Mouse (Mus musculus) midbrain, embryonic 10.5 days (tissue): ENCODE data around the gene Spty2d1. TPM values are rescaled to one million over a fixed set of nuclear protein-coding genes. Genes with fewer than 3 reads are reported as not detected.

Experiments
- DNase-seq: peaks from one replicate; pipeline ENCODE4 v3.0.0-alpha.2; 2017; ENCODE audit warnings: low spot score
- H3K27ac ChIP-seq: fragments of 300-500 bp; sonication (generic); replicated peaks from 2 replicates; pipeline ENCODE4 v1.5.1; 2016; ENCODE audit warnings: mild to moderate bottlenecking
- H3K27me3 ChIP-seq: fragments of 300-500 bp; sonication (generic); 2 replicates; pipeline ENCODE4 v1.6.1; 2016; ENCODE audit warnings: low read depth, mild to moderate bottlenecking; ENCODE audit not compliant: poor library complexity, severe bottlenecking
- H3K36me3 ChIP-seq: fragments of 300-500 bp; sonication (generic); 2 replicates; pipeline ENCODE4 v1.6.1; 2016; ENCODE audit warnings: mild to moderate bottlenecking, moderate library complexity
- H3K4me1 ChIP-seq: fragments of 300-500 bp; sonication (generic); 2 replicates; pipeline ENCODE4 v1.6.1; 2016
- H3K4me3 ChIP-seq: fragments of 300-500 bp; sonication (generic); 2 replicates; pipeline ENCODE4 v1.5.1; 2016; ENCODE audit warnings: mild to moderate bottlenecking, moderate library complexity
- H3K9me3 ChIP-seq: fragments of 300-500 bp; sonication (generic); replicated peaks from 2 replicates; pipeline ENCODE4 v1.6.1; 2016; ENCODE audit warnings: mild to moderate bottlenecking
- WGBS: fragments of 180-500 bp; shearing (Covaris S2); methylation state at CpG from one replicate; pipeline ENCODE4 v1.1.7; 2016; 5-methylcytosine and 5-hydroxymethylcytosine counted together
- polyA plus RNA-seq: library from polyadenylated mRNA; unstranded; fragments of >200 nt; fragmentation: Nextera tagmentation; extraction: Ambion mirVana; gene quantifications from 2 replicates; pipeline ENCODE4 v1.2.1, GENCODE M21; 2016

Gene Spty2d1
- polyA plus RNA-seq = 11.1 and 12.8 TPM in 2 replicates

DNA sequence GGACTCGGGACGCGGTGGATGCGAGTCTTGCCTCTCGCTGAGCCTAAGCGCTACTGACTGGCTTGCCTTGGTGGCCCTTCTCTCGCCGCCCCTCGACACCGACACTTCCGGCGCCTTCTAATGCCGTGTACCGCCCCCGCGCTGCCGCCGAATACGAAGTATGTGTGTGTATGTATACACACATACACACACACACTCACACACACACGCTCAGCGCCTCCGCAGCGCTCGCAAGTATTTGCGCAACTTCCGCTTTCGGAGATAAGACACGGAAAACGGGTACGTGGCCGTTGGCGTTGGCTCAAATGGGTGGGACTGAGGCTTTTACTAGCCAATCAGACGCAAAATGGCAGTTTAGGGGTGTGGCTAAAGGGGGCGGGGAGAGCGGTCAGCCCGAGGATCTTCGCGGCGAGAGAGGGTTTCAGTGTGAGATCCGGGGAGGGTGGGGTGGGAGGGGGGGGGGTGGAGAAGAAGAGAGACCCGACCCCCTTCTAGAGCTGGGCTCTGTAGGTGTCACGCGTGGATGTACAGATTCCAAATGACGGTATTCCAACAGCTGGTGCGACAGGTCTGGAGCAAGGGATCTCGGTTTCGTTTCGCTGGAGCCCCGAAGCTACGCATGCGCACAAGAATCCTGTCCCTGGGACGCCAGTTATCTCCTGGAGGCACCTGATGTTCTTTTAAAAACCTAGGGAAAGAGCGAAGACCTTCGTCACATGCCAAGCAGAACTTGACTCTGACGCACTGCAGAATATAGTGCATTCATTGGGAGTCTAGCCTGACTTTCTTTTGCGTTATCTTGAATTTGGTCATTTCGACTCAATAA, at the start of gene Spty2d1:
Gene Spty2d1 (minus strand): TSS at position 244 of the 826 bp plus-strand sequence.
- peaks cover 40% of the 10 kb centered on the region for H3K4me1 ChIP-seq
- WGBS = under 1% methylated on average over 57 of the region's 57 CpGs
- peak; percentile 95 for DNase-seq

DNA sequence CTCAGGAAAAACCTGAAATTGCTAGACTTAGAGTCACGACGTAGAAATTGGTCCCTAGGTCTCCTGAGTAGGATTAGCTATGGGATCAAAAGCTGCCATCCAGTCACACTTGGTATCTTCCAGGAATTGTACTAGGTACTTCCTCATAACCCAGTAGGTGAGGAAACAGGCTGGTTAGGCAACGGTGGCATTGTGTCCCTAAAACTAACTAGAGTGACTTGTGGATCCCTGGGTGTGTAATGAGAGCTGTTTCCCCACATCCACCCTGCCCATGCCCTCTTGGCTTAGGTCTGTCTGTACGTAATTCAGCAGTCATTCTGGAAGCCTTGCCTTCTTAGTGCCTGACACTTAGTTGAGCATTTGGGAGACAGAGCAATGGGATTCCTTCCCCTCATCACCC, 48.1 kb upstream of the Spty2d1 start:
- no peaks in the 10 kb centered on the region for H3K27me3 ChIP-seq
- 87% methylated on average over 4 of the region's 4 CpGs for WGBS
- H3K36me3 ChIP-seq = peaks cover 13% of the 10 kb centered on the region
- H3K4me3 ChIP-seq = no peak overlapping the region
- no peaks in the 10 kb centered on the region for H3K9me3 ChIP-seq
- no peak overlapping the region for H3K27ac ChIP-seq
- no peak for DNase-seq
- peaks cover 14% of the 10 kb centered on the region for H3K4me1 ChIP-seq

More for the DNA sequence above, at the start of gene Spty2d1:
- Histone ChIP-seq H3K9me3 (no peaks in the 10 kb centered on the region), H3K27me3 (no peaks in the 10 kb centered on the region), H3K36me3 (no peaks in the 10 kb centered on the region), H3K4me3 (peak within 1 kb of the TSS; percentile 77), H3K27ac (peak within 1 kb of the TSS; percentile 88)

DNA sequence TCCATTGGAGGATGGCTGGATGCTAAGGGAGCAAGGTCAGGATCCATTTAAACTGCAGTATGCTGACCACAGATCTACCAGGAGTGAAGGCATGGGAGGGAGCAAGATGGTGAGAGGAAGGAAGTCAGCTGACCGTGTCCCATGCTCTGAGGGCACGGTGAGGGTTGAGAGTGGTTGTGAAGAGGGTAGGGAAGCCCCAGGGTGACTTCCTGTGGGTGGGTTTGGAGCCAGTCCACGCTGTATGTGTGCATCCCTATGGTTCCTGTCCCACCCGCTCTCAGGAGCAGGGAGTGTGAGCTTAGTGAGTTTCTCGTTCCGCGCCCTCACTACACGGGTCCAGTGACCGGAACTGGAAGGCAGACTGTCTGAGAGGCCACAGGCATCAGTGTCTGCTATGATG, 47.5 kb upstream of the Spty2d1 start:
- DNase-seq = no peak
- no peaks in the 10 kb centered on the region for H3K27me3 ChIP-seq
- WGBS = 82% methylated on average over 9 of the region's 9 CpGs

DNA sequence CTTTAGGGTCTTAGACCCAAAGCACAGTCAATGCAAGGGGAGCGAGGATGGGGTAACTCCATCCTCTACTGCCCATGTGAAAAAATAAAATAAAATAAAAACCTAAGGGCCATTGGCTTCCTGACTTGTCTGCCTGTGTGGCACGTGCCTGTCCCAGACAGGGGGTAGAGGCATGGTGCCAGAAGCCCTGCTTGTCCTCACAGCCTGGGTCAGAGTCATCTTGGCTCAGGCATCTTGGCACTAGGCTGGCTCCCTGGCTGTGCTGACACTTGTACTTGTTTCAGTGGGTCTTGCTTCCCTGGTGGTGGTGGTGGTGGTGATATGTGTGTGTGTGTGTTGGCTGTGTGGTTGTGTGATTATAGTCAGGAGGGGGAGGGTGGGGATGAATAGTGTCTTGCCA, 46.5 kb upstream of the Spty2d1 start:
- DNase-seq = no peak
- H3K4me1 ChIP-seq = peaks cover 22% of the 10 kb centered on the region
- WGBS = 77% methylated on average over 2 of the region's 2 CpGs
- H3K4me3 ChIP-seq = no peak overlapping the region
- H3K27ac ChIP-seq = no peak overlapping the region
- H3K36me3 ChIP-seq = peaks cover 13% of the 10 kb centered on the region
- no peaks in the 10 kb centered on the region for H3K9me3 ChIP-seq
- no peaks in the 10 kb centered on the region; the same call in 1 of the 2 replicates for H3K27me3 ChIP-seq

More for the DNA sequence above, 47.5 kb upstream of the Spty2d1 start:
- no peak overlapping the region for H3K27ac ChIP-seq
- H3K4me3 ChIP-seq = no peak overlapping the region
- peaks cover 19% of the 10 kb centered on the region for H3K4me1 ChIP-seq
- H3K36me3 ChIP-seq = peaks cover 13% of the 10 kb centered on the region
- no peaks in the 10 kb centered on the region for H3K9me3 ChIP-seq

DNA sequence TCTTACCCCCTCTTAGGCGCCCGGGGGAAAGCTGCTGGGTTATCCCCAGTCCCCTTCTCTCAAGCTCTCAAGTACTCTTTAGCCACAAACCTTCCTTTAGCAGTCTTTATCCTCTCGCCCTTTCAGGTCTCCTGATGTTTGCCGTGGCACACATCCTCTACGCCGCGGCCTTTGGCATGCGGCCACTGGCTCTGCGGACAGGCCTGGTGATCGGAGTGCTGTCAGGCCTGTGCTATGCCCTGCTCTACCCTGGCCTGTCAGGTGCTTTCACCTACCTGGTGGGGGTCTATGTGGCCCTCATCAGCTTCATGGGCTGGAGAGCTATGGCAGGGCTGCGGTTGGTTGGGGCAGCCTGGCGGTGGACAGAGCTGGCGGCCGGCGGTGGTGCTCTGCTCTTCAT, 45.1 kb upstream of the Spty2d1 start:
- no peak for DNase-seq
- Histone ChIP-seq H3K27ac (no peak overlapping the region), H3K4me3 (no peak overlapping the region), H3K36me3 (peaks cover 13% of the 10 kb centered on the region), H3K9me3 (no peaks in the 10 kb centered on the region), H3K27me3 (peaks cover 10% of the 10 kb centered on the region; the same call in 1 of the 2 replicates), H3K4me1 (peaks cover 22% of the 10 kb centered on the region)
- 92% methylated on average over 15 of the region's 15 CpGs for WGBS

DNA sequence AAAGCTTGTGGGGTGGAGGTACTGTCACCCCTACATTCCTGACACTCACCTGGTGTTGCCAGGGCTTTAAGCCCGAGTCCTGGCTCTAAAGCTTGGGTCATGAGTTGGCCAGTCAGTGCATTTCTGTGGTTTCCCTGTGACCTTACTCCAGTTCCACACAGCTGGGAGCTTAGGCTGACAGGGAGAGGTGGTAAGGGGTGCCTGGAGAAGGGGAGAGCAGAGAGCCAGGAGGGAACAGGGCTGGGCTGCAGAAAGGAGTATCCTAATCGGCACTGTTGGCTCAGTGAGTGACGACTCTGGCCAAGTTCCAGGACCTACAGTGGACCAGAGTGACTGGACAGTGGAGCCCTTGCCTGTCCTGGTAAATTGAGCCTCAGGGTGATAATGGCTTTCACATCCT, 44.1 kb upstream of the Spty2d1 start:
- WGBS = 61% methylated on average over 3 of the region's 3 CpGs
- Histone ChIP-seq H3K27me3 (peaks cover 10% of the 10 kb centered on the region; the same call in 1 of the 2 replicates), H3K9me3 (no peaks in the 10 kb centered on the region), H3K36me3 (peaks cover 13% of the 10 kb centered on the region), H3K4me3 (peak overlapping the region; percentile 95; the same call in 1 of the 2 replicates), H3K4me1 (peaks cover 22% of the 10 kb centered on the region), H3K27ac (0 out of 2 replicates have a peak overlapping the region, but pooled peaks have one; percentile 28)
- no peak for DNase-seq

DNA sequence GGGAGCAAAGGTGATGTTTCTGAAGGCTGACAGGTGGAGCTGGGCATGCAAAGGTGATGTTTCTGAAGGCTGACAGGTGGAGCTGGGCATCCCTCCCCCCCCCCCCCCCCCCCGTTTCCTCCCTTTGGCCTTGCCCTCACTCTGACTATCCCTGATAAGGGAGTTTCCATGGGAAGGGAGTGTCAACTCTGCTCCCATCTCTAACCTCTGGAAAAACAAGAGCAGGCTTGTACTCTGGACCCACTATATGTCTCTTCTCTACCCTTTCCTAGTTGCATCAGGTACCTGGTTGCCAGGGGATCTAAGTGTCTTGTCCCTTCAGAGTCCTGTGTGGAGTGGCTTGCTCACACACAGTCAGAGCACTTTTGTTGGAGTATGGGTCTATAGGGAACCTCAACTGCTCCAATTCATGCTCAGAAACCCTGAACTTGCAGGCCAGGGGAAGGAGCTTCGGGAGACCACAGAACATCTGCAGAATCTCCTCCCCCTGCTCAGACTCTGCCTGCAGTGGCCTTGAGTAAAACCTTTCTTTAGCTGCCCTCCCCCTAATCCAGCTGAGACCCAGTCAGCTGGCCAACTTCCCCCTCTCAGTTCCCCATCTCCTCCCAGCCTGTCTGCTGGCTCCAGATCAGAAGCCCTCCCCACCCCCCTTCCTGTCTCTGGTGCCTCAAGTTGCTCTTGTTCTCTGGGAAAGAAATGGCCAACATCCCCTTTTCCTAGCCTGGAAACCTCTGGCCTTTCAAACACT, 43.4 kb upstream of the Spty2d1 start:
- WGBS = 14% methylated on average over 2 of the region's 2 CpGs
- DNase-seq = no peak

DNA sequence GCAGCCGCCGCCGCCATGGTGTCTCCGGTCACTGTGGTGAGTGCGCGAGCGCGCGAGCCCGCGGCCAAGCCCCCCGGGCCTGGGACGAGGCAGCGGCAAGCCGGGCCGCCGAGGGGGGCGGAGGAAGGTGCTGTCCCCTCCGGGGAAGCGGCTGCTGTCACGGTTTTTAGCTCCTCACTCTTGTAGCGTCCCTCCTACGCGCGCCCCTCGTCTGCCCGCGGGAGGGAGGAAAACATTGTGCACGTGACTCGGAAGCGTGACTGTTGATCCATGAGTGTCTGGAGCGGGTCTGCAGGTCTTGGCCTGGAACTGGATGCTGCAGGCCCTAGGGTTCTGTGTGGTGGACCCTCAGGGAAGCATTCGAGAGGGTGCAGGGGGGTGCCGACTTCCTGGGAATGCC, 42.6 kb upstream of the Spty2d1 start:
- H3K4me1 ChIP-seq = peaks cover 22% of the 10 kb centered on the region
- H3K27me3 ChIP-seq = peaks cover 10% of the 10 kb centered on the region; the same call in 1 of the 2 replicates
- H3K4me3 ChIP-seq = peak overlapping the region; percentile 95
- peak overlapping the region; percentile 95 for H3K27ac ChIP-seq
- under 1% methylated on average over 34 of the region's 34 CpGs for WGBS
- H3K36me3 ChIP-seq = peaks cover 13% of the 10 kb centered on the region
- H3K9me3 ChIP-seq = no peaks in the 10 kb centered on the region
- DNase-seq = no peak

More for the DNA sequence above, 43.4 kb upstream of the Spty2d1 start:
- Histone ChIP-seq H3K9me3 (no peaks in the 10 kb centered on the region), H3K4me3 (peak overlapping the region; percentile 95), H3K4me1 (peaks cover 22% of the 10 kb centered on the region), H3K36me3 (peaks cover 13% of the 10 kb centered on the region), H3K27ac (0 out of 2 replicates have a peak overlapping the region, but pooled peaks have one; percentile 28), H3K27me3 (peaks cover 10% of the 10 kb centered on the region; the same call in 1 of the 2 replicates)

DNA sequence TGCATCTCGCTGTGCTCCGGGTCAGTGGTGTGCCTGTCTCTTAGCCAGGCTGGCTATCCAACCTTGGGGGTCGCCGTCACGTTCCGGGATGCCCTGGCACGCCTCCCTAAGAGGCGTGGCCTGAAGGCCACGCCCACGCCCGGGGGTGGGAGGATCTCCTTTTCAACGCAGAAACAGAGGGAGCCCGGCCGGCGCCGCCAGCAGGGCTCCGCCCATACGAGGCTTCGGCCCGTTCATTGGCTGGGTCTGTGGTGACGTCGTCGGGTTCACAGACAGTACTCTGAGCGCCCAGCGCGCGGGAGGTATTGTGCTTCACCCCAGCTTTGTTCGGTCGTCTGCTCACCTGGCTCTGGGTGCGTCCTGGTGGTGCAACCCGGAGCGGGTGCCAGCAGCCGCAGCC, 42.2 kb upstream of the Spty2d1 start, which contains the start of gene Tmem86a:
Gene Tmem86a (plus strand): TSS at position 236 of the 400 bp plus-strand sequence.
- DNase-seq = peak; percentile 97
- WGBS = under 1% methylated on average over 33 of the region's 33 CpGs
- peak within 1 kb of the TSS; percentile 95 for H3K27ac ChIP-seq
- peaks cover 10% of the 10 kb centered on the region; the same call in 1 of the 2 replicates for H3K27me3 ChIP-seq
- H3K36me3 ChIP-seq = peaks cover 13% of the 10 kb centered on the region
- H3K4me1 ChIP-seq = peaks cover 22% of the 10 kb centered on the region
- peak within 1 kb of the TSS; percentile 95 for H3K4me3 ChIP-seq
- no peaks in the 10 kb centered on the region for H3K9me3 ChIP-seq

DNA sequence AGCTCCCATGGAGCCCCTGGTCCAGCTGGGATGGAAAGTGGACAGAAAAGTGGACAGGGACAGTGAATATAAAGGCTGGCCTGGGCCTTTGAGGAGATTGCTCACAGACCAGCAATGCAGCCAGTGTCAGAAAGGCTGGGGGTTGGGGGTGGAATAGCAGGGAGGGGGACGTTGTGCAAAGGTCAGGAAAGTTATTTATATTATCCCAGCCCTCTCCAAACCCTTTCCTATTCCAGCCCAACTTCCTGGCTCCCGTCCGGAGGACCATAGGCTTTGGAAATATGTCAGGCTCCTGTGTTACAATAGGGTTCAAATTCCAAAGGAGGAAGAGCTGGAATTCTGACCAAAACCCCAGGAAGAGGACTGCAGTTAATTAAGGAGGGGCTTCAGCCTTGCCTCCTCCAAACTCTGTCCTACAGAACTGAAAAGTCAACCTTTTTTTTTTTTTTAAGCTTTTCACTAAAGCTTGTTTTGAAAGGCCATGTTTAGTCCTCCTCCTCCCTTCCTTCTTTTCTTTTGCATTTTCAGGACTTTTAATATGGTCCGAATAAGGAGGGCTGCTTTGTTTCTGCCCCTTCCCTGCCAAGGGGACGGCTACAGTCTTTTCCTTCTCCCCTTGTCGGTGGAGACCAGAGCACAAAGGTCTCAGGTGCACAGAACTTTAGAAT, 34.7 kb upstream of the Spty2d1 start:
- H3K27me3 ChIP-seq = no peaks in the 10 kb centered on the region
- WGBS = 55% methylated on average over 6 of the region's 6 CpGs
- H3K9me3 ChIP-seq = no peaks in the 10 kb centered on the region
- H3K4me3 ChIP-seq = no peak overlapping the region
- no peak for DNase-seq
- H3K36me3 ChIP-seq = no peaks in the 10 kb centered on the region
- H3K27ac ChIP-seq = no peak overlapping the region; the same call in 1 of the 2 replicates
- H3K4me1 ChIP-seq = peaks cover 6% of the 10 kb centered on the region; the same call in 1 of the 2 replicates

DNA sequence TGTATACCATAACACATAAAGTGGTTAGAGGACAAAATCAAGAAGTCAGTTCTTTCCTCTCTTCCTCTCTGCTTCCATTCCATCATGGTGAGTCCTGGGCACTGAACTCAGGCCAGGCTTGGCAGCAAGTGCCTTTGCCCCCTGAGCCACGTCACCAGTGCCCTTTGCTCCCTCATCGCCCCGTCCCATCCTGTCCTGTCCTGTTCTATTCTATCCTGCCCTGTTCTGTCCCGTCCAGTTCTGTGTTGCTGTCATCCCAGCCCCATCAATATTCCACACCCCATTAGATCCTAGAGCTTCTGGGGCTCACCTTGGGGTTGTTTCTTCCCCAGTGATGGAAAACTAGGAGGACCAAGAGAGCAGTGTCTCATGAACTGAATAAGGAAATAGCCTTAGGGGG, 33.9 kb upstream of the Spty2d1 start:
- Histone ChIP-seq H3K36me3 (no peaks in the 10 kb centered on the region), H3K4me1 (peaks cover 6% of the 10 kb centered on the region; the same call in 1 of the 2 replicates), H3K4me3 (no peak overlapping the region), H3K9me3 (no peaks in the 10 kb centered on the region), H3K27me3 (no peaks in the 10 kb centered on the region), H3K27ac (no peak overlapping the region)
- no peak for DNase-seq
- WGBS = 86% methylated on average over 4 of the region's 4 CpGs

DNA sequence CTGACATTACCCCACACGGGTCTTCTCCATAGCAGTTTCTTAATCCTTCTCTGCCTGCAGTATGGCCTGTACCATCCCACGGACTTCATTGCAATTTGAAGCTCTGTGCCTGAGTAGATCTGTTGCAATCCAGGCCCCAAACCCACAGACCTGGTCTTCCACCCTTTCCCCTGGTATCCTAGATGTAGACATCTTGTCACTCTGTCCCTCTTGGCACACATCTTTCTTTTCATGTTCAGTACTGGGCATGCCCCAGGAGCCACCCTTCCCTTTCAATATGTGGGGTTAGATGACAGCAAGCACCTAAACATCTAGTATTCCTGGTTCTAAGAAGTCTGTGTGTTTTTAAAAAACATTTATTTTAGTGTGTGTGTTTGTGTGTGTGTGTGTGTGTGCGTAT, 33.5 kb upstream of the Spty2d1 start:
- H3K36me3 ChIP-seq = no peaks in the 10 kb centered on the region
- no peak for DNase-seq
- H3K27ac ChIP-seq = no peak overlapping the region
- H3K4me1 ChIP-seq = peaks cover 6% of the 10 kb centered on the region; the same call in 1 of the 2 replicates
- H3K4me3 ChIP-seq = no peak overlapping the region
- WGBS = 88% methylated on average over 3 of the region's 3 CpGs
- no peaks in the 10 kb centered on the region for H3K9me3 ChIP-seq
- H3K27me3 ChIP-seq = no peaks in the 10 kb centered on the region
